Mouse (Mus musculus) v-Abl transformed pro-B cells (cell line): ENCODE data around the gene Cfd.

Source experiments
- in situ Hi-C, 2 experiments: fragments of 400-800 bp; cut with MboI; formaldehyde crosslinking; loops; one replicate each; pipeline ENCODE4 v1.15.1; 2025; ENCODE audit not compliant: unreplicated experiment in 2 of 2

Cfd gene

DNA sequence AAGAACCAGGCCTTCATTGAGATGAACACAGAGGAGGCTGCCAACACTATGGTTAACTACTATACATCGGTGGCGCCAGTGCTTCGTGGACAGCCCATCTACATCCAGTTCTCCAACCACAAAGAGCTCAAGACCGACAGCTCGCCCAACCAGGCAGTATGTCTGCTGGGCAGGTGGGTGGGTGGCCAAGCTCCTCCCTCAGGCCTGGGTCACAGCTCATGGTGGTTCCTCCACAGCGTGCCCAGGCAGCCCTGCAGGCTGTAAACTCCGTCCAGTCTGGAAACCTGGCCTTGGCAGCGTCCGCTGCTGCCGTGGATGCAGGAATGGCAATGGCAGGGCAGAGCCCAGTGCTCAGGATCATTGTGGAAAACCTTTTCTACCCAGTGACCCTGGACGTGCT, 31.5 kb upstream of the Cfd start:
- in situ Hi-C loops: loop anchor here in 1 of 2 experiments (10.0 kb wide), 1 partner anchor 286 kb away; the partner anchor contains the start of genes Cbarp and Midn

DNA sequence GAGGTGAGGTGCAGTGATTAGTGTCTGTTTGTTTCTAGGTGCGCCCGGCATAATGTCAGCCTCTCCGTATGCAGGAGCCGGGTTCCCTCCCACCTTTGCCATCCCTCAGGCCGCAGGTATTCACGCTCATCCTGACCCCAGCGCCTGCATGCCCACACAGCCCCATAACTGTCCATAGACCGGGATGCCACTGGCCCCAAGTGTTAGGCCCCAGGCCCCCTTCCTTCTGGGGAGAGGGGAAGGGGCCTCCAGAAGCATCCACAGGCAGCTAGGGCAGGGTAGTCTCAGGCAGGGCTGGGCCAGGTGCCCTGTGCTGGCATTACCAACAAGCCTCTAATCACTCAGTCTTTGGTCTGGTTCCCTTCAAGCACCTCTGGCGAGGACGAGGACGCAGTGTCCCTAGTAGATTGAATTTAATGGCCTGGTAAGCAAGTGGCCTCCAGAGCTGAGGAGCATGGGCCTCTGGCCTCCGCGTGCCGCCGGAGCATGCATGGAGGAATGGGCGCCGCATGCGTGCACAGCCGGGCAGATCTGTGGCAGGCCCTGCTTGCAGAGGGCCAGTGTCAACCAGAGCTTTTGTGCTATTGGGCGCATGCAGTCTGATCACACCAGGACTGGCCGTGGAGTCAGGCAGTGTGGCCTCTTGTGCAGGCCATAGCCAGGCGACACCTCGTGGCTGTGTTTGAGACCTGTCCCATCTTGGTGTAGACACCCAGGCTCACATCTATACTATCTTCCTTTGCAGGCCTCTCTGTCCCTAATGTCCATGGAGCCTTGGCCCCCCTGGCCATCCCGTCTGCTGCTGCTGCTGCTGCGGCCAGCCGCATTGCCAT, 30.4 kb upstream of the Cfd start:
- in situ Hi-C loops: no loop called here

DNA sequence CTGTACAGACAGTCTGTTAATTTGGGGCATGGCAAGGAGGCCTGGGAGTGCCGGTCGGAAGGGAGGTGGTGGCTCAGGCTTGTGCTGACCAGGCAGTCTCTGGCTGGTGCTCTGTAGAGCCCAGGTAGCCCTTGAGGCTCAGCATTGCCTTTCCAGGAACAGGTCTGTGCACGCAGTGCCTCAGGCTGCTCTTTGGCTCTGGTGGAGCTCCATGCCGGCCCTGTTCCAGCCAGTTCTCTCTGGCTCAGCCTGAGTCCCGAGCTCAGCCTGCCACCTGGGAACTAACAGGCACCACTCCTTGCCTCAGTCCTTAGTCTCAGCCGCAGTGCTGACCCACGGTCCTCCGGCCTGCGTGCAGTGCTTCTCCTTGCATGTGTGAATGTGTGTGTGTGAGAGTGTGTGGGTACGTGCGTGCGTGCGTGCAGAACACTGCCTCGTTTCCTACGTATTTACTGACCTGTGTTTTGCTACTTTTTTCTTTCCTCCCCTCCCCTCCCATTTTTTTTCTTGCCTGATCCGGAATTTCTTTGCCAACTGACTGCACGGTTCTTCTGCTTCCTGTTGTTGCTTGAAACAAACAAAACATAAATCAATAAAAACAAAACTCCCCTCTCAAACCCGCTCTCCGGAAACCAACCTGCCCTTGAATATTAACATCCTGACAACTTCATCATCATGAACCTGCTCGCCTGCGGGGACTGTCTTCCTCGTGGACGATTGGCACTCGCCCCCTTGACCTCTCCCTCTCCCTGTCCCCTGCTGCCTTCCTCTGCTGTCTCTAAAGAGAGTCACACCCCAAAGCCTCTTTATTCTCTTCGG, 29.2 kb upstream of the Cfd start:
- in situ Hi-C loops: no loop called here

DNA sequence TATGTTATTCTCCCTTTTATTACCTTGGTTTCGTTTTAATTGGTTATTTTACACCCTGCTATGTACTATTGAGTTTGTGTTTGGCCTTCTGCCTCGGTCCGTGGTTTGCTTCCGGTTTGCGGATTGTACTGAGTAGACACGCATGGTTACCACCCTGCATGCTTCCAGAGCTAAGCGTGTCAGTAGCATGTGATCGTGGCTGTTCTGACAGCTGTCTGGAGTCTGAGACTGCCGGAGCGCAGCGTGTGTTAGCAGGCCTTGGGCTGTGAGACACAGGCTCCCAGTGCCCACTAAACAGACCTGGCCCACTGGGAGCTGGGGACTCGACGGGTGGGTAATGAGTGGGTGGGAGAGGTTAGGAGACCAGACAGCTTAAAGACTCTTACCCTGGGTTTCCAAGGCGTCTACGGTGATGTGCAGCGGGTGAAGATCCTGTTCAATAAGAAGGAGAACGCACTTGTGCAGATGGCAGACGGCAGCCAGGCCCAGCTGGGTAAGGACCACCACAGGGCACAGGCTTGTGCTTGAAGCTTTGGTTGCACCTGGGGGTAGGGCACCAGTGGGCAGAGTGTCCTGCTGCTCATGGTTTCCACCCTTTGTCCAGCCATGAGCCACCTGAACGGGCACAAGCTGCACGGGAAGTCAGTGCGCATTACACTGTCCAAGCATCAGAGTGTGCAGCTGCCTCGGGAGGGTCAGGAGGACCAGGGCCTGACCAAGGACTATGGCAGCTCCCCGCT, 28.4 kb upstream of the Cfd start:
- in situ Hi-C loops: no loop called here

DNA sequence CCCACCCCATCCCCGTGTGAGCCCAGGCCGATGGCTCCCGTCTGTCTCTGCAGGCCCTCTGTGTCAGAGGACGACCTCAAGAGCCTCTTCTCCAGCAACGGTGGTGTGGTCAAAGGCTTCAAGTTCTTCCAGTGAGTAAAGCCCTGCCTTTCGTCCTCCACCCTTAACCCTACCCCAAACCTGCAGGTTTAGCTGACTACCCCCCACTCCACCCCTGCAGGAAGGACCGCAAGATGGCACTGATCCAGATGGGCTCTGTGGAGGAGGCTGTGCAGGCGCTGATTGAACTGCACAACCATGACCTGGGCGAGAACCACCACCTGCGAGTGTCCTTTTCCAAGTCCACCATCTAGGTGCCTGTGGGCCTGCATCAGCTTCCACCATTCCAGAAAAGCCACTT, 27.7 kb upstream of the Cfd start:
- in situ Hi-C loops: no loop called here

DNA sequence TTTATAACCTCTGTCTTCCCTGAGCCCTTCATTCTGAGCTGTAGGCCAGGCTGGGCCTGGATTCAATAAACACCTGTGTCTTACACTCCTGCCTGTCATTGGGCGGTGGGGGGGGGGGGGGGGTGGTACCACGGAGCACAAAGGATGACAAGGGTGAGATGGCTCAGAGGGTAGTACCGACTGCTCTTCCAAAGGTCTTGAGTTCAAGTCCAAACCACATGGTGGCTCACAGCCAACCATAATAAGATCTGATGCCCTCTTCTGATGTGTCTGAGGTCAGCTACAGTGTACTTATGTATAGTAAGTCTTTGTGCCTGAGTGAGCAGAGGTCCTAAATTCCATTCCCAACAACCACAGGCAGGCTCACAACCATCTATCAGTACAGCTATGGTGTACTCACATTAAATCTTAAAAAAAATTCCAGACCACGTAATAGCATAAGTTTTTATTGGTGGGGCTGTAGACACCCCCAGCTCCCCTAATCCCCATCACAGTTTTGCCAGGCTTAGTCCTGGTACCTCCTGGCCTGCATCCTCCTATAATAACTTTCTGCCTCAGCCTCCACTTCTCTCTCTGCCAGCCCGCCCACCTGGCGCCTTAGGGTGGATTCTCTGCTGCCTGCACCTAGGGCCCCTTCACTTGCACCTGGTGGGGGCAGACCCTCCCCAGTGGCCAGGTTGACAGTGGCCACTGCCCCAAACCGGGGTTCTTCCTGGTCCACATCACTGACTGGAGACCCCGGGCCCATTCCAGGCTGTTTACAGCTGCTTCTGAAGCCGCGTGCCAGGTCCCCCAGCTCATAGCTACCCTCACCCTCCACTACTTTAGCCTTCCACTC, 26.1 kb upstream of the Cfd start:
- in situ Hi-C loops: no loop called here

DNA sequence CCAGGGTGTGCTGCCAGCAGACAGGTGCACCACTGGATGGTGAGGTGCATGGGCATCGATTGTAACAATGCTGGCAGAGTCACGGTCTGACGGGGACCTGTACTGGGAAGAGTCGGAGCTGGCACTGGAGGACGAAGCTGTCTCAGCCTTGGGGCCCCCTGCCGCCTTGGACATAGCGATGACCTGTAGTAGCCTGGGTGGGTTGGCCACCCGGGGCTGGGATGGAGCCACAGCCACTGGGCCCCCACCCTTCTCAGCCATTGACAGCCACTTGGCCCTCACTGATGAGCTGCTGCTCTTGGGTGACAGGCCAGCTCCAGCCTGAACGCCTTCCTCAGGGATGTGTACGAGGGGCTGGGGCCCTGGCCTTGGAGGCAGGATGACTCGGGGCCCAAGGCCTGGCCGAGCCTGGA, 25.5 kb upstream of the Cfd start:
- in situ Hi-C loops: no loop called here

DNA sequence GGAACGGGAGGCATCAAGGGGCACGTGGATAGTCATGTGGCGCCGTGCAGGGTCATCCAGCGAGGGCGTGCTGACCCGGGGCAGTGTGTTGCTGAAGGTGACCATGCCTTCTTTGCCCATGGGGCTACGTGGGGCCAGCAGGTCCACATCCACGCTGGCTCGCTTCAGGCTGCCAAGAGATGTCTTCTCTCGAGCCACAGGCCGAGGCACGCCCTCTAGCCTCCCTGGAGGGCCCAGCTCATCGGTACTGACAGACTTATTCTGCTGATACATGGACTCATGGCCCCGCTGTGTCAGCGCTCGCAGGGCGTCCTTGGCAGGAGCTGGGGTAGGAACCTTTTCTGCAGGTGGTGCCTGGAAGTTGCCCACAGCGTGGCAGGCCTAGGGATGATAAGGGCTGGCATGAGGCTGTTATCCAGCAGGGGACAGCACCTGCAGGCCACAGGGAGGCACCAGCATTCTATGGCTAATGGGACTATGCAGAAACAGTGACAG, 24.8 kb upstream of the Cfd start:
- in situ Hi-C loops: no loop called here

DNA sequence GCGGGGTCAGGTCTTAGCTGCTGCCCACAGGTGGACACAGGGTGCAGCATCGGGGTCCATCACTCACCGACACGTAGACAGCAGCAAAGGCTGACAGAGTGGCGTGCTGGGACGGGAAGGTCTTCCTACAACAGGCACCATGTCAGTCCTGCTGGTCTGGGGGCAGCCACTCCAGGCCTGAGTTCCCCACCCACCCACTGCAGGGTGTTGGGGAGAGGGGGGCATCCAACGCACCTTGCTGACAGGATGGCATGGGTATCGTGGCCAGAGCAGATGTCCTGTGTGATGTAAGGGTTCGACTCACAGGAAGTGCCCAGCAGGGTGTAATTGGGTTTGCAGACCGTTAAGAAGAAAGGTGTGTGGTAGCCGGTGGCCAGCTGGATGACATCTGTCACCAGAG, 24.1 kb upstream of the Cfd start:
- in situ Hi-C loops: no loop called here

DNA sequence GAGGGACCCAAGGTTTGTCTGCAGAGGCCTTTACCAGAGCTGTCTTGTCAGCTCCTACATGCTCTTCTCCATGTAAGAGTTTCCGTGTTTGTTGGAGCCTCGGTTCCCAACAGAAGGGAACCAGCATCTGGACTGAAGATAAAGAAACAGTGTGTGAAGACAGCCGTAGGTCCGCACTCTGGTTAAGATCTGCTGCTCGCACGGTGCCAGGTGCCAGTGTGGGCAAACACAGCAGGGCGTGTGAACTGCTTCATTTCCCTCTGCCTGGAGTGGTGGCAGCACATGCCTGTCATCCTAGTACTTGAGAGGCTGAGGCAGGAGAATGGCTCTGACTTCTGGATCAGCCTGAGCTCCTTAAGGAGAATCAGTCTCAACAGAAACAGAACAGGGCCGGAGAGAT, 18.8 kb upstream of the Cfd start:
- in situ Hi-C loops: no loop called here

DNA sequence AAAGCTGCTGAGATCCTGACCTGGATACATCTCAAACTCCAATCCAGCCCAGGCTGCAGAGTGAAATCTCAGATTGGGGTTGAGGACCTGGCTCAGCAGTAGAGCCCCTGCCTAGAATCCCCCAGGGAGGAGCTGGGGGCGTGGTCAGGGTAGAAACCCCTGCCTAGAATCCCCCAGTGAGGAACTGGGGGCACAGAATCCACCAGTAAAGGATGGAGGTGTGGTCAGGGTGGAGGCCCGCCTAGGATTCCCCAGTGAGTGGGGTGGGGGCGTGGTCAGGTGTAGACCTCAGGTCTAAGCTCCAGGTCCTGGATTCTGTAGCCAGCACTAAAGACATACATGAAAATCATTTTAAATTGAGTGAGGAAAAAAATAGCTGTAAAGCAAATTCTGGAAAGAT, 17.8 kb upstream of the Cfd start:
- in situ Hi-C loops: no loop called here

DNA sequence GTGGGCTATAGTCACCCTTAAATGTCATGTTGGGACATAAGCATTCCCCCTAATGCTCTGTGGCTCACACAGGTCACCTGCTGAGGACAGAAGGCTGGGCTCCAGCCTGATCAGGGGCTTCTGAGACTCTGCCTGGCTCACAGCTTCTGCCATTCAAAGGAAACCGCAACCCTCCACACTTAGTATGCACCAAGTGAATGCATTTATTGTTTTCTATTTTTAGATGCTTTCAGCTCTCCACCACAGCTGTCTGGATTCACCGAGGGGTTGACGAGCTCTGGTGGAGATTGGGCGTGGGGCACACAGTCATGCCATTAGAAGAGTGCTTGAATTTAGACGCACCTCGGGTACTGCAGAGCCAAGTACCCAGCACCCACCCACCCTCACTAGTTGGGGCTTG, 17.3 kb upstream of the Cfd start:
- in situ Hi-C loops: no loop called here

DNA sequence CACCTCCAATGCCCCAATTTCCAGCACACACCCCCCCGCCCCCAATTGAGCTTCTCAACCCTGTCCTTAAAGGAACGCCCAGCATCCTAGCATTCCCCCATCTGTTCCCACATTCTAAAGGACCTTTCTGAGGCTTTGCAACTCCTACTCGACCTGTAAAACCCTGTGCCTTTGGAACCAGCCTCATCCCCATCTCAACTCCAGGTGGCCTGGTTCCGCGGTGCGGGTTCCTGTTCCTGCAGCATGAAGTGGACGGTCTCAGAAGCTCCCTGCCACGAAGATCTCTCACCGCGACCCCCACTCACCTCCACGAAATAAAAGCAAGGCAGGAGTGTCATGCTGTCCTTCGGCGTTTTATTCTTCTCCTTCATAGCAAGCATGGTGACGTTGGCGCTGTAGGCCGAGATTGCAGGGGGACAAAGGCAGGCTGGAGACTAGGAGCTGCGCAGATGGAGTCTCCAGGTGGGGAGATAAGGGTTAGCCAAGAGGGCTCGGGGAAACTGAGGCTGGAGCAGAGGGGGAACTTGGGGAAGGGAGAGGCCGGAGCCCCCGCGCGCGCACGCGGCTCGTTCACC, 16.9 kb upstream of the Cfd start:
- in situ Hi-C loops: no loop called here

DNA sequence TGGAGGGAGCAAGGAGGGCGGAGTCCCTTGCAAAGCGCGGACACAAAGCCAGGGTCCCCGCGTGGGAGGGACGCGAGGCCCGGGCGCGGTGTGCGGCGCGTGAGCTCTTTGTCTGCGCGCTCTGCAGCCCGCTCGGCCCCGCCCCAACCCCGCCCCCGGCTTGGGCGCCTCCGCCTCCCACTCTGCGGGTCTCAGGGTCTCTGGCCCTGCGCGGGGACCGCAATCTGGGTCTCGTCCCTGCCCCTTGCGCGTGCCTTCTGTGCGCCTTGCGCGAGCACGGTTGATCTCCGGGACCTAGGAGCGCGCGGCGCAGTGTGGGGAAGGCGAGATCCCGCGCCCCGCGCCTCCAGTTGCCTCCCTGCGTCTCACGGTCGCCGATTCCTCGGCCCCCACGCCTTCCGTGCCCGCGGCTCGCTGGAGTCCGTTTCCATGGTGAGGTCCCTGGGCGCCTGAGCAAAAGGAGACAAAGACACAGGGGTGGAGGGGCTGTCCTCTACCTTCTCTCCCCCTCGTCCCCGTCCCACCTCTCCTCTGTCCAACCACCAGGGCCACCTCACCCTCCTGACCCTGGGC, 16.3 kb upstream of the Cfd start, which contains the start of the genes Prtn3 and Plppr3:
Prtn3 (plus strand) TSS at position 187 of the 573 bp plus-strand sequence.
Plppr3 (minus strand) TSS at position 345 of the 573 bp plus-strand sequence.
- in situ Hi-C loops: no loop called here

DNA sequence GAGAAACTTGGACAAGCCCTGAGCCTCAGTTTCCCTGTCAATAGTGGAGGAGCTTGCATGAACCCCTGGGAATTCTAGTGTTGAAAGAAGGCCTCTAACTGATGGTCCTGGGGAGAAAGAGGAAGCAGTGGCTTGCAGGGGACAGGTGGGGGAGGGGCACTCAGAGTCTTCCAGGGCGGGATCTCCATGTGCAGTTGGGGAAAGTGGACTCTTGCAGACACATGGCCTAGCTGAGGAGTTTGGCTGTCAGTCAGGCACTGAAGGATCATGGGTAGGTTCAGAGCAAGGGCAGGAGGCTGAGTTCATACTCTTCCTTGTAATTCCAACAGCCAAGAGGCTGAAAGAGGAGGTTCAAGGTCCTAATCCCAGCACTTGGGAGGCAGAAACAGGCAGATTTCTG, 13.5 kb upstream of the Cfd start:
- in situ Hi-C loops: no loop called here

DNA sequence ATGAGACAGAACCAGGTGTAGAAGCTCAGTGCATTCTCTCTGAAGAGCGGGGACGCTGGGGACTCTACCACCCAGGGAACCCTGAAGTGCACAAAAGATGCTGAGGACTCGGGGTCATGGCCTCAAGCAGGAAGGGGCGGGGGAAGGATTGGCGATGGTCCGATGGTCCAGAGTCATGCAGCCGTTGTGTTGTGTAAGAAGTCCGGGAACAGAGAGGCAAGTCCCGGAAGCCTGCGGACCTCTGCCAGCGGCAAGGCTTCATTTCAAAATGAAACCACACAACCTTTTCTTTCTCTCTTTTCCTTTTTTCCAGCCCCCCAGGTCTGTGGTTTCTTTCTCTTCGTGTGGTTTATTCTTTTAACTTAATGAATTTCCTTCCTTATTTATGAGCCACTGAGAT, 12.9 kb upstream of the Cfd start:
- in situ Hi-C loops: no loop called here

DNA sequence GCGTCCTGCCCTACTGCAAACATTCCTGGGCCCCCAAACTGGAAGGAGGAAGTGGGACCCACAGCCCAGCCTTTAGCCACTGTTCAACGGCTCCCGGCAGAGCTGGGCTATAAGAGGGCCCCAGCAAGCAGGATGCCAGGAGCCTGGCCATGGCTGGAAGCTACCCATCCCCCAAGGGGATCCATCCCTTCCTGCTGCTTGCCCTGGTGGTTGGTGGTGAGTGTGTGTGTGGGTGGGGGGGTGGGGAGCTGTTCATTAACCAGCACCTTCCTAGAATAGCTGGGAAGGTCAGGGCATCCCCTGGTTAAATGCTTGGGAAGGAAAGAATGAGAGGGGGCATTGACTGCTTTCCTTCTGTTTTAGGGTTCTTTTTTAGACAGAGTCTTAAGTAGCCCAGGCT, 11.1 kb upstream of the Cfd start:
- in situ Hi-C loops: no loop called here

DNA sequence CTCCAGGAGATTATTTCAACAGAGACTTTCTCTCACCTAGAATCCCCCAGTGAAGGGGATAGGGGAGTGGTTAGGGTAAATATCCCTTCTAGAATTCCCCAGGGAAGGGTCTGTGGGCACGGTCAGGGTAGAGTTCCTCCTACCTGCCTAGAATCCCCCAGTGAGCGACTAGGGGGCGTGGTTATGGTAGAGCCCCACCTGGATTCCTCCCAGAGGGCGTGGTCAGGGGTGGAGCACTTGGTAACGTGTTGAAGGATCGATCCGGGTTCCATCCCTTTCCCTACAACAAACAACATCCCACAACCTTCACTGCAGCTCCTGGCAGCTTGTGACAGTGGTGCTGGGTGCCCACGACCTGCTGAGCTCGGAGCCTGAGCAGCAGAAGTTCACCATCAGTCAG, 9.9 kb upstream of the Cfd start:
- in situ Hi-C loops: loop anchor here (5.0 kb wide), 3 partner anchors 42 to 87 kb away; partner anchors contain the start of gene R3hdm4 (in 2 of the 2)

DNA sequence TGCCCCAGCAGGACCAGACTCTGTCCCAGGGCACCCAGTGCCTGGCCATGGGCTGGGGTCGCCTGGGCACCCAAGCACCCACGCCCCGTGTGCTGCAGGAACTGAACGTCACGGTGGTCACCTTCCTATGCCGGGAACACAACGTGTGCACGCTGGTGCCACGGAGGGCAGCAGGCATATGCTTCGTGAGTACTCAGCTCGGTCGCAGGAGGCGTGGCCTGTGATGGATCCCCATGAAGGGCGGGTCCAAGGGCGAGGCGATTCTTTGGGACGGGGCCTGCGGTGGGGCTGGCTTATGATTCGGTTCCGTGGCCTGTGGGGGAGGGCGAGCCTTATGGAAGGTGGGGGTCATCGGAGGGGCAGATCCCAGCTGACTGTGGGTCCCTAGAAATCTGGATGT, 8.7 kb upstream of the Cfd start:
- in situ Hi-C loops: loop anchor here (5.0 kb wide), 3 partner anchors 40 to 85 kb away; partner anchors contain the start of gene R3hdm4 (in 2 of the 2)
